Mouse (Mus musculus): ENCODE results near the gene Zfp69.

The Zfp69 gene

GRCm38 (mm10) chr4:120924554-120925299, 26.8 kb downstream of the Zfp69 start, which contains the start of gene Exo5:
TSS of gene Exo5 (minus strand) at chr4:120925017.
- DNase-seq, result peak; percentile 93

DNA sequence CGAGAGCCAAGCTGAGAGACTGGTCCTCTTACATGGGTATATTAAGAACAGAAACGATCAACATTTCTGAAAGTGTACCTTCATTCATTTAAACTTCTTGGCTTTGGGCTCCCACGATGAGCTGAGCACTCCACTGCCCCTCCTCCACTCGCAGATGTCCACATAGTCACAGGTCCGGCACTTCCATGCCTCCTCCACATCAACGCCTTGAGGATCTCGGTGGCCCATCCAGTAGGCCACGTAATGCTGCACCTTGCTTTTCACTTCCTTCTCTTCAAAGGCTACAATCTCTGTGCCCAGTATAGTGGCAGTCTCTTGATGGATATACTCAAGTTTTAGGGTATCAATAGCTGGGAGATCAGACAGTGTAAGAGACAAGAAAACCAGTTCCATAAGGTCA, 30.0 kb downstream of the Zfp69 start:
- no peak for DNase-seq

DNA sequence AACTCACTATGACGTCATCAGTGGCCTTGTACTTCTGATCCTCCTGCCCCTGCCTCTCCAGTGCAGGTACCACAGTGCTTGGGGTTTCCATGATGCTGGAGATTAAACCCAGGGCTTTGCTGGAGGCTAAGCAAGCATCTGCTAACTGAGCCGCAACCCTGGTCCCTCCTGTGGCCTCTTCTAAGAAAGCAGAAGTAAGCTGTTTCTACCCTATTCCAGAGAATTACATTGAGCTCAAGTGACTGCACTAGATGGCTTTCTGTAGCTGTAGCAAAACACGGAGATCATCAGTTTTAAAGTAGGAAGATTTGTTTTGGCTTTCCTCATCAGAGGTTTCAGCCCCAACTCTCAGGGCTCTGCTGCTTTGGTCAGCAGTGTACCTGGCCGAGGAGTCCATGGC, 37.0 kb downstream of the Zfp69 start:
- no peak for DNase-seq

DNA sequence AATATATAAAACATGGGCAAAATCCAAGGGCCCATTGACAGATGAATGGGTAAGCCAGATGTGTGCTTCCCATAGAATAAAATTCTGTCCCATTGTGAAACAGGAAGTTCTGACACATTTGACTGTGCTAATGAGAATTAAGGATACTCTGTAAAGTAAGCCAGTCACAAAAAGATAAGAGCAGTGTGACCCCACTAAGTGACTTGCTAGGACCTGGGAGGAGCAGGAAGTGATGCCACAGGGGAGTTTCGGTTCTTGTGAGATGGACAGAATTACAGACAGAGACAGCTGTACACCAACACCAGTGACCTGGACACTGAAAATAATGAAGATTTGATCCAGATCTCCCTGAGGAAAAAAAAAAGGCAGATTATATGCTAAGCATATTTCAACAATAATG, 37.6 kb downstream of the Zfp69 start:
- no peak for DNase-seq

- DNase-seq, result no peak
Observed at GRCm38 (mm10) chr4:120913443-120913842, 38.1 kb downstream of the Zfp69 start.

- DNase-seq, result no peak
Observed at GRCm38 (mm10) chr4:120912866-120913265, 38.6 kb downstream of the Zfp69 start.

DNA sequence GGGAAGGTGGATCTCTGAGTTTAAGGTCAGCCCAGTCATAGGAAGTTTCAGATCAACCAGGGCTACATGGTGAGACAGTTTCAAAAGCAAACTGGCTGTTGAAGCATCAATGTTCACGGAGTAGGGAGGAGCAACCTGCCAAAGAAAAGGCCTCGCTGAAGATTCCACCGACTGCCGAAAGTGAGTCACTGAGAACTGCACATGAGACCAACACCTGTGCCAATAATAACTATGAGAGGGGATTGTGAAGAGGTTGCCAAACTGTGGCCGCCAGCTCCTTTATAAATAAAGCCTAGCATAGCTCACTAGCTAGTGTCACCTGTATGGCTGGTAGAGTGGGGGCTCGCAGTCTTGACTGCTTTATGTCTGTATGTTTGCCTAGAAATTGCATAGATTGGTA, 40.4 kb downstream of the Zfp69 start:
- DNase-seq, result no peak

DNA sequence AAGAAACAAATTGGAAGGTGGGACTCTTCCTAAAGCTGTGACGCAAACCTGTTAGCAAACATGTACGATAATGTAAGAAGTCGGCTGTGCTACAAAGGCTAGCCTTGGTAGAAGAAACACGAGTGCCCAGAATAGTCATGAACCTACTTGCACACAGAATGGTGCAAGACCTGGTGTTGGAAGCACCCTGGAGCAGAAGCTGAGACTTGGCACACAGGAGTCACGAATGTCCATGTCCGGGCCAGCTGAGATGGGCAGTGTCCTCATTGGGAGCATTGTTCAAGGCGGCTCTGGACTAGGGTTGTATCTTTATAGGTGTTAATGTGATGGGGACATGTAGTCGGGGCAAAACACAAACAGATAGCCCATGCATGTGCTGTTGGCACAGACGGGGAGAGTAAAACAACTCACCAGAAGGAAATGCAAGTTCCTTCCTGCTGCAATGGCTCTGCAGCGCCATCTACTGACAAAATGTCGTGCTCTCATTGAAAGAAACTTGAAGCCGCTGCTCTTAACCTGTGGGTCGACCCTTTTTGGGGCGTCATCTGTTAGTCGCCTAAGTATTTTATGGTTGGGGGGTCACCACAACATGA, 41.8 kb downstream of the Zfp69 start:
- DNase-seq, result peak; percentile 75

DNA sequence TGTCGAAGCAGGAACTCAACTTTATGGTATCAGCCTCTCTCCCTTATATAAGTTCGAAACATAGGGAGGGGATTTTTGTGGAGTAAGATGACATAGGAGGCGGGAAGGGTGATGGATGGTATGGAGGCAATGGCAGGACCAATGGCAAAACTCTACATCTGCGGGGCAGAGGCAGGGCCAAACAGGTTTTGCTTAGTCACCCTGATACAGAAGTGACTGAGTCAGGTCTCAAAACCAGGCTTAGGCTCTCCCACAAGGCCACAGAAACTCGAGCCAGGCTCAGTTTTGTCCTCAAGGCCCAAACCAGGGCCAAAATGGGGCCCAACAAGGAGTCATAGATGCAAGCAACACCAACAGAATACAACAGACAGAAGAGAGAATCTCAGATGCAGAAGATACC, 45.9 kb downstream of the Zfp69 start:
- DNase-seq, result no peak

DNA sequence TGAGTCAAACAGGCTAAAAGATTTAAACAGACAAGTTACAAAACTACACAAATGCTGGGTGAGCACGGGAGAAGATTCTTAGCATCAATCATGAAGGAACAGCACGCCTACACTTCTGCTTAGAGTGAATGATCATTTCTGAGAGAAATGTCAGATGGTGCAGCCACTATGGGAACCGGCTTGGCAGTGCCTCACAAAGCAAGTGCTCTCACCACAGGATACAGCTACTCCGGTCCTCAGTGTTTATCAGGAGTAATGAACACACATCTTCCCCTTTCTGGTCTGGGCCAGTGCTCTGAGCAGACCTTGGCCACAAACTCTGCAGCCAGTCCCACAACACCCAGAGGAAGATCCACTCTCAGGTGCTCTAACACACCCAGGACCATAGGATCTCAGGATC, 47.0 kb downstream of the Zfp69 start:
- DNase-seq, result no peak

DNA sequence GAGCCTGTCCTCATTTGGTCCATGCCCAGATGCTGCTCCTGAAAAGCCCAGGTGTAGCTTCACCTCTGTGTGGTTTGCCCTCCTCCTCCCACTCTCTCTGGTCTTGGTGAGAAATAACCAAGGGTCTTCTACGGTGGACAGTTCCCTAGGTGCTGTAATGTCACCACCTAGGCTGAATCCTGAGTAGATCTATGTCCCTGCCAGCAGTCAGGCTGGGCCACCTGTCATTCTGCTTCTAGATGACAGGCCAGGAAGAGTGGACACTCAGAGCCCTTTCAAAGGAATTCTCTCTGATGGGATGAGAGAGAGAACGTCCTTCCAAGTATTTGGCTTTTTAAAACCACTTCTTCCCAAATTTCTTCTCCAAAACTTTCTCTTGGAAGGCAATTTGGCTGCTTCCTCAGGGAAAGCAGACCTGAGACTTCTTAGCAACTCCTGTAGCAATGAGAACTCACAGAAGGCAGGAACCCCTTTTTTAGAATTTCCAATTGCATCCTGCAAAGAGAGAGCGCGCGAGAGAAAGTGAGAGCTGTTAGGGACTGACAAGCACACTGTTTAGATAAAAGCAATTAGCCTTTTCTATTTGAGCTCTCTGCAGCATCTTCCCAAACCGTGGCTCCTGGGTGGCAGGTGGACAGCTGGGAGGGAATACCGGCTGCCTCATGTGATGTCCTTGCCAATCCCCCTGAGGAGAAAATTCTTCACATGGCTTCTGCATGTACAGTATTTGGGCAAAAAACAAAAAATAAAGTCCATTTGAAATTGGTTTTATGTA, 55.5 kb downstream of the Zfp69 start:
- no peak for DNase-seq

DNA sequence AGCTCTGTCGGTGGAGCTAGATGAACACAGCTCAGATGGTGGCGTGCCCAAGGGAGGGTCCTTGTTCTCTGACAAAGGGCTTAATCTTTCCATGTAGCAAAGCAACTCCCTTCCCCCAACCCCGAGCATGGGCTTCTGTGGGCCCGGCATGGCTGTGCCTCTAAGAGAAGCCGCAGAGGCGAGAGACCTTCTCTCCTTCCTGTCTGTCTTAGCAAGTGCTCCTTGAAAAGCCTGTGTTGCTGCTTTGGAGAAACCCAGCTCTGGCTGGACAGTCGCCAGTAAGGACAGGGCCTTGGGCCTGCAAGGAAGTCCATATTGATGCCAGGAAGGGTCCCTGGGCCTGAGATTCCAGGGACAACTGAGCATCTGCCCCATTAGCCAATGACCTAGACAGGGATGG, 56.3 kb downstream of the Zfp69 start:
- no peak for DNase-seq

GRCm38 (mm10) chr4:120894584-120894983, 56.9 kb downstream of the Zfp69 start:
- DNase-seq, result no peak

GRCm38 (mm10) chr4:120893656-120894401, 57.7 kb downstream of the Zfp69 start:
- no peak for DNase-seq

DNA sequence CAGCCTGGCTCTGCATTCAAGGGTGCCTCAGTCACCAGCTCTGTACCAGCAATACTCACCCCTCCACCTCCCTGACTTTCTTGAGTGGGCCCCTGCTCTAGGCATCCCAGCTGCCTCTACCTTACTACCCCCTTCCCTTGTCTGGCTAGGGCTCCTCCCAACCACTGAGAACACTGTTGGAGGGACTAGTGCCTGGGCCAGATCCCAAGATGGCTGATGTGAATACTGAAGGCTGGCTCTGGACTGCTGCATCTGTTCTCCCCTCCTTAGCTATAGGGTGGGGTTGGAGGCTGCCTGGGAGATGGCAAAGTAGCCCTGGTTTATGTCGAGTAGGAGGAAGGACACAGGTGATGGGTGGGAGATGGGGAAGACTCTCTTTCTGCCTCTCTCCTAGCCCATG, 59.0 kb downstream of the Zfp69 start:
- no peak for DNase-seq

- no peak for DNase-seq
Observed at GRCm38 (mm10) chr4:120891960-120892359, 59.5 kb downstream of the Zfp69 start.

- DNase-seq, result no peak
Observed at GRCm38 (mm10) chr4:120890754-120891440, 60.6 kb downstream of the Zfp69 start.

GRCm38 (mm10) chr4:120888884-120889283, 62.6 kb downstream of the Zfp69 start:
- DNase-seq, result no peak

- DNase-seq, result peak; percentile 51
Observed at GRCm38 (mm10) chr4:120887381-120888112, 64.0 kb downstream of the Zfp69 start.

GRCm38 (mm10) chr4:120886811-120887210, 64.7 kb downstream of the Zfp69 start:
- no peak for DNase-seq

DNA sequence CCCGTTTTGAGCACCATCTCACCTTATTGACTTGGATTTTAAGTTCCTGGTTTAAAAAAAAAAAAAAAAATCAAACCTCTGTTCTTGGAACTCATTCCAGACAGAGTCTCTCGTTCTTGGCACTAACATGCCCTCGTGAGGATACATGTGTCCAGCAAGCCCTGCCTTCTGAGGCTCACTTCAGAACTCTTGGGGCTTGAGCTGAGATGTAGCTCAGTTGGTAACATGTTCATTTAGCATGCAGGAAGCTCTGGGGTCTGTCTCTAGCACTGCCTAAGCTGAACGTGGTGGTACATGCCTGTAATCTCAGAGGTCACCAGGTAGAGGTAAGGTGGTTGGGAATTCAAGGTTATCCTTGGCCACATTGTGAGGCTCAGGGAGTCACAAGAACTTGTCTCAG, 65.4 kb downstream of the Zfp69 start:
- no peak for DNase-seq

All from liver (tissue).